Mouse (Mus musculus): ENCODE results near the gene Gfra4. TPM values are rescaled to one million over a fixed set of nuclear protein-coding genes. Genes with fewer than 3 reads are reported as not detected.

Gfra4 gene
- polyA plus RNA-seq (2014; fragmentation: Illumina TruSeq; extraction: RNeasy Lipid Tissue Mini Kit (QIAGEN cat#74804); ENCODE audit: low read depth, low replicate concordance) = not detected

GRCm38 (mm10) chr2:131042988-131043387 lies at the start of gene Gfra4:
TSS of gene Gfra4 (minus strand) at chr2:131043088.

GRCm38 (mm10) chr2:131086667-131087390 lies 43.9 kb upstream of the Gfra4 start, which contains the start of gene Siglec1:
TSS of gene Siglec1 (minus strand) at chr2:131086765.

DNA sequence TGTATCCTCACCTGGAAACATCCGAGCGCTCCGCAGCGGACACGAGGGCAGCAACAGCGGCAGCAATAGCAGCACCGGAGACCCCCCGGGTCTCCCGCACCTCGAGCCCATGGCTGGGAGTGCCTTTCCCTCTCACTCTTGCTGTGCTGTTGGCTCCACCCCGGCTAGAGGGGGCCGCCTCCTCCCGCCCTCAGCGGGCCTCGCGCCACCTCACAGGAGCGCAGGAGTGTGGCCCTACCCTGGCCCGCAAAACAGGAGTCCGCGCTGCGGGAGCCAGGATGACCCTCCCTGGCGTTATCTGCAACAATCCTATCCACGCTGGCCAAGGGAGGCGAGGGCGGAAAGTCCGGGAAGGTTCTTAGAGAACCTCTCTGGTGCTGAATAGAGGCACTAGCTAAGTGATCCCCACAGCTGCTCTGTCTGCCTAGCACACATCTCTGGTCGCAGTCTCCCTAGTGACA lies 20.5 kb upstream of the Gfra4 start, which contains the start of gene Adam33:
Gene Adam33 (minus strand): TSS at position 411 of the 461 bp plus-strand sequence.

Other genes with a start within 250 kb of the Gfra4 start
- 10.7 TPM for gene 4930402H24Rik, start 136.7 kb downstream of the Gfra4 start, polyA plus RNA-seq (2014; fragmentation: Illumina TruSeq; extraction: RNeasy Lipid Tissue Mini Kit (QIAGEN cat#74804); ENCODE audit: low read depth, low replicate concordance)
- gene Atrn, start 136.6 kb downstream of the Gfra4 start, polyA plus RNA-seq (2014; fragmentation: Illumina TruSeq; extraction: RNeasy Lipid Tissue Mini Kit (QIAGEN cat#74804); ENCODE audit: low read depth, low replicate concordance) = 26.8 TPM
- gene Adam33, start 20.7 kb upstream of the Gfra4 start, polyA plus RNA-seq (2014; fragmentation: Illumina TruSeq; extraction: RNeasy Lipid Tissue Mini Kit (QIAGEN cat#74804); ENCODE audit: low read depth, low replicate concordance) = 0.45 TPM
- gene Siglec1, start 43.7 kb upstream of the Gfra4 start, polyA plus RNA-seq (2014; fragmentation: Illumina TruSeq; extraction: RNeasy Lipid Tissue Mini Kit (QIAGEN cat#74804); ENCODE audit: low read depth, low replicate concordance) = 0.69 TPM
- gene Hspa12b, start 84.2 kb upstream of the Gfra4 start, polyA plus RNA-seq (2014; fragmentation: Illumina TruSeq; extraction: RNeasy Lipid Tissue Mini Kit (QIAGEN cat#74804); ENCODE audit: low read depth, low replicate concordance) = 0.34 TPM
- not detected for gene Gm11037, start 90.4 kb upstream of the Gfra4 start, polyA plus RNA-seq (2014; fragmentation: Illumina TruSeq; extraction: RNeasy Lipid Tissue Mini Kit (QIAGEN cat#74804); ENCODE audit: low read depth, low replicate concordance)
- gene 1700037H04Rik, start 117.0 kb upstream of the Gfra4 start, polyA plus RNA-seq (2014; fragmentation: Illumina TruSeq; extraction: RNeasy Lipid Tissue Mini Kit (QIAGEN cat#74804); ENCODE audit: low read depth, low replicate concordance) = 0.56 TPM
- 6.0 TPM for gene Cenpb, start 137.0 kb upstream of the Gfra4 start, polyA plus RNA-seq (2014; fragmentation: Illumina TruSeq; extraction: RNeasy Lipid Tissue Mini Kit (QIAGEN cat#74804); ENCODE audit: low read depth, low replicate concordance)
- 0.13 TPM for gene Cdc25b, start 143.9 kb upstream of the Gfra4 start, polyA plus RNA-seq (2014; fragmentation: Illumina TruSeq; extraction: RNeasy Lipid Tissue Mini Kit (QIAGEN cat#74804); ENCODE audit: low read depth, low replicate concordance)
- gene Spef1, start 144.2 kb upstream of the Gfra4 start, polyA plus RNA-seq (2014; fragmentation: Illumina TruSeq; extraction: RNeasy Lipid Tissue Mini Kit (QIAGEN cat#74804); ENCODE audit: low read depth, low replicate concordance) = 0.45 TPM
- gene Ap5s1, start 164.0 kb upstream of the Gfra4 start, polyA plus RNA-seq (2014; fragmentation: Illumina TruSeq; extraction: RNeasy Lipid Tissue Mini Kit (QIAGEN cat#74804); ENCODE audit: low read depth, low replicate concordance) = 3.0 TPM
- gene Mavs, start 191.0 kb upstream of the Gfra4 start, polyA plus RNA-seq (2014; fragmentation: Illumina TruSeq; extraction: RNeasy Lipid Tissue Mini Kit (QIAGEN cat#74804); ENCODE audit: low read depth, low replicate concordance) = 14.8 TPM
- 21.2 TPM for gene Pank2, start 219.4 kb upstream of the Gfra4 start, polyA plus RNA-seq (2014; fragmentation: Illumina TruSeq; extraction: RNeasy Lipid Tissue Mini Kit (QIAGEN cat#74804); ENCODE audit: low read depth, low replicate concordance)